Mouse (Mus musculus) limb, embryonic 11.5 days (tissue): Measurements from ENCODE around the gene Syne1. TPM values are rescaled to one million over a fixed set of nuclear protein-coding genes. Genes with fewer than 3 reads are reported as not detected.

Experiments used
- ATAC-seq: fragments of 200-750 bp; cut with Nextera tagmentation; 2 replicates; pipeline ENCODE4 v1.8.0; 2017; ENCODE audit warnings: low read depth; ENCODE audit not compliant: insufficient number of reproducible peaks, low FRiP score, low TSS enrichment
- DNase-seq: peaks from one replicate; pipeline ENCODE4 v3.0.0-alpha.2; 2015; ENCODE audit warnings: low spot score
- H3K27ac ChIP-seq: fragments of 300-500 bp; sonication (generic); replicated peaks from 2 replicates; pipeline ENCODE4 v1.5.1; 2014; ENCODE audit warnings: low read depth, mild to moderate bottlenecking, low read length
- H3K27me3 ChIP-seq: fragments of 300-500 bp; sonication (generic); 2 replicates; pipeline ENCODE4 v1.6.1; 2014; ENCODE audit warnings: mild to moderate bottlenecking, low read length, mixed read lengths; ENCODE audit not compliant: control insufficient read depth, insufficient read depth
- H3K36me3 ChIP-seq: fragments of 300-500 bp; sonication (generic); 2 replicates; pipeline ENCODE4 v1.6.1; 2014; ENCODE audit warnings: mild to moderate bottlenecking, low read length, moderate library complexity, mixed read lengths; ENCODE audit not compliant: control insufficient read depth, insufficient read depth
- H3K4me1 ChIP-seq: fragments of 300-500 bp; sonication (generic); 2 replicates; pipeline ENCODE4 v1.6.1; 2014; ENCODE audit warnings: low read length, mixed read lengths; ENCODE audit not compliant: control insufficient read depth, insufficient read depth
- H3K4me2 ChIP-seq: fragments of 300-500 bp; sonication (generic); 2 replicates; pipeline ENCODE4 v1.6.1; 2014; ENCODE audit warnings: low read depth, mild to moderate bottlenecking, moderate library complexity; ENCODE audit not compliant: severe bottlenecking
- H3K4me3 ChIP-seq: fragments of 300-500 bp; sonication (generic); 2 replicates; pipeline ENCODE4 v1.5.1; 2014; ENCODE audit warnings: low read depth, low read length
- H3K9ac ChIP-seq: fragments of 300-500 bp; sonication (generic); 2 replicates; pipeline ENCODE4 v1.6.1; 2014; ENCODE audit warnings: mild to moderate bottlenecking, low read length
- H3K9me3 ChIP-seq: fragments of 300-500 bp; sonication (generic); 2 replicates; pipeline ENCODE4 v1.6.1; 2016; ENCODE audit warnings: low read length; ENCODE audit not compliant: control insufficient read depth
- WGBS: fragments of 180-500 bp; shearing (Covaris S2); extraction: QIAGEN DNeasy Blood & Tissue Kit; methylation state at CpG from one replicate; pipeline ENCODE4 v1.1.7; 2014; 5-methylcytosine and 5-hydroxymethylcytosine counted together
- polyA plus RNA-seq: library from polyadenylated mRNA; unstranded; fragments of >200 nt; fragmentation: Nextera tagmentation; extraction: Ambion mirVana; gene quantifications from 2 replicates; pipeline ENCODE4 v1.2.1, GENCODE M21; 2014

Gene Syne1
- polyA plus RNA-seq, 1 experiment from 2014 or later = 2.8 TPM

DNA sequence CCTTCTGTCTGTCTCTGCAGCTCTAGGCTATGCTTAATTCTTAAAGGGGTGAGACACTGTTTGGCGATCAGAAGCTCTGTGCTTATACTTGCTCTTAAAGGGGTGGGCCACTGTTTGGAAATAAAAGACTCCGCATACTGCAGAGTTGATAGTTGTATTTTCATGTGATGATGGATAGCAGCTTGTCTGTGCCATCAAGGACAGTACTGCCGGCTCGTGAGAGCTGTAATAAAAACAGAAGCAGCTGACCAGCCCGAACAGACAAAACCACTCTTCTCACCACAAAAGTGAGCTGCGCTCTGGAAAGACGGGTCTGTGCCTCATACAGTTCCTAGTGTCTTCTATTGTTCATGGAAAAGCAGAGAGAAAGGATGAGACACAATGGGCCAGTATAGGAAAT, 580.1 kb downstream of the Syne1 start:
- no peak overlapping the region for H3K27ac ChIP-seq
- H3K9ac ChIP-seq = no peak overlapping the region
- DNase-seq (no peak), ATAC-seq (no peak)
- no peaks in the 10 kb centered on the region for H3K36me3 ChIP-seq
- no peaks in the 10 kb centered on the region for H3K4me1 ChIP-seq
- no peak overlapping the region for H3K4me3 ChIP-seq
- no peaks in the 10 kb centered on the region for H3K9me3 ChIP-seq
- no peak overlapping the region for H3K4me2 ChIP-seq
- WGBS = 78% methylated on average over 7 of the region's 7 CpGs
- no peaks in the 10 kb centered on the region for H3K27me3 ChIP-seq

Other genes with a start within 250 kb of the Syne1 start
- gene Myct1, start 42.3 kb upstream of the Syne1 start, polyA plus RNA-seq = 3.1 and 4.1 TPM in 2 replicates
- gene Vip, start 87.7 kb upstream of the Syne1 start, polyA plus RNA-seq = not detected in 2 replicates